Mouse (Mus musculus) stomach, embryonic 16.5 days (tissue): ENCODE results near the gene Aifm2. TPM values are rescaled to one million over a fixed set of nuclear protein-coding genes. Genes with fewer than 3 reads are reported as not detected.

ENCODE experiments used
- ATAC-seq: fragments of 200-750 bp; cut with Nextera tagmentation; 2 replicates; pipeline ENCODE4 v1.8.0; 2017; ENCODE audit warnings: moderate number of reproducible peaks, moderate TSS enrichment; ENCODE audit not compliant: insufficient read depth, low FRiP score
- H3K27ac ChIP-seq: fragments of 300-500 bp; sonication (generic); 2 replicates; pipeline ENCODE4 v1.5.1; 2014; ENCODE audit warnings: low read length
- H3K27me3 ChIP-seq: fragments of 300-500 bp; sonication (generic); 2 replicates; pipeline ENCODE4 v1.6.1; 2014; ENCODE audit warnings: low read length, control low read depth, mixed read lengths; ENCODE audit not compliant: control insufficient read depth, insufficient read depth
- H3K36me3 ChIP-seq: fragments of 300-500 bp; sonication (generic); 2 replicates; pipeline ENCODE4 v1.6.1; 2014; ENCODE audit warnings: low read length; ENCODE audit not compliant: control insufficient read depth, insufficient read depth
- H3K4me1 ChIP-seq: fragments of 300-500 bp; sonication (generic); 2 replicates; pipeline ENCODE4 v1.6.1; 2014; ENCODE audit warnings: low read length, control low read depth, mixed read lengths; ENCODE audit not compliant: control insufficient read depth, insufficient read depth
- H3K4me2 ChIP-seq: fragments of 300-500 bp; sonication (generic); 2 replicates; pipeline ENCODE4 v1.6.1; 2014; ENCODE audit warnings: low read depth, low read length, mixed read lengths
- H3K4me3 ChIP-seq: fragments of 300-500 bp; sonication (generic); replicated peaks from 2 replicates; pipeline ENCODE4 v1.5.1; 2014; ENCODE audit warnings: mild to moderate bottlenecking, low read length
- H3K9ac ChIP-seq: fragments of 300-500 bp; sonication (generic); 2 replicates; pipeline ENCODE4 v1.6.1; 2014; ENCODE audit warnings: low read length
- H3K9me3 ChIP-seq: fragments of 300-500 bp; sonication (generic); replicated peaks from 2 replicates; pipeline ENCODE4 v1.6.1; 2016; ENCODE audit warnings: low read length, control low read depth; ENCODE audit not compliant: control insufficient read depth
- WGBS: fragments of 180-500 bp; shearing (Covaris S2); extraction: QIAGEN DNeasy Blood & Tissue Kit; methylation state at CpG from one replicate; pipeline ENCODE4 v1.1.7; 2014; 5-methylcytosine and 5-hydroxymethylcytosine counted together
- polyA plus RNA-seq: library from polyadenylated mRNA; unstranded; fragments of >200 nt; fragmentation: Nextera tagmentation; extraction: Ambion mirVana; gene quantifications from 2 replicates; pipeline ENCODE4 v1.2.1, GENCODE M21; 2015

Aifm2 gene
- polyA plus RNA-seq, 1 experiment from 2014 or later: 16.0 TPM

DNA sequence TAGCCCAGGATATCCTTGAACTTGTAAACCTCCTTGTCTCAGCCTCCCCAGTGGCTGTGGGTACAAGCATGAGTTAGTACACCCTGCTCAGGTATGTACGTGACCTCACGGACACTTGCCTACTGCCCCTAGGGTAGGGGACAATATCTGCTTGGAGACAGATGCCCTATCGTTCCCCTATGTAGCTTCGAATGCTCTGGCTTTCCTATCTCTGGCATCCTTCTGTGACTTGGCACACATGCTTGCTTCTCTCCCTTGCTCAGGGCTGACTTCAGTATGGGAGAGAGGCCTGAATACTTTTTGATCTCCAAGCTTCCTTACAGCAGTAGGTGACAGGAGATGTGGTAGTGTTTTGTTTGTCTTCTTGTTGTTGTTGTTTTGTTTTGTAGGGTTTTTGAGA lies 917 bp upstream of the Aifm2 start:
- ATAC-seq: no peak
- WGBS: 86% methylated on average over 4 of the region's 4 CpGs

DNA sequence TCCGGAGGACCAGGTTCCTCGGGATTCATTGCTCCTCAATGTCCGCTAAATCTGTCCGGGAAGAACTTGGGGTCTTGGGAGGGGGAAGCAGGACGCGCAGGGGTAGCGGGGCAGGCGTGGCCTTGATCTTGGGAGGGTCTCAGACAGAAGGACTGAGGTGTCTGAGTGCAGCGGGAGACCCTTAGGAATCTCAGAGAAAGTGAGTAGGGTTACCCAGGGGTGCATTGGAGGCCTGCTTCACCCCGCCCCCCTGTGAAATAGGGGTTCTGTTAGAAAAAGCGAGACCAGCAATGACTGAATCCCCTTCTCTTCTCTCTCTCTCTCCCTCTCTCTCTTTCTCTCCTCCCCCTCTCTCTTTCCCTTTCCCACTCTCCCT lies 387 bp downstream of the Aifm2 start:
- no peaks in the 10 kb centered on the region for H3K27me3 ChIP-seq
- H3K27ac ChIP-seq: 0 out of 2 replicates have a peak overlapping the region, but pooled peaks have one; percentile 14
- peak overlapping the region; percentile 95 for H3K4me2 ChIP-seq
- peak overlapping the region; percentile 75 for H3K9ac ChIP-seq
- 3% methylated on average over 11 of the region's 11 CpGs for WGBS
- H3K36me3 ChIP-seq: no peaks in the 10 kb centered on the region
- peak; percentile 23; the same call in 1 of the 2 replicates for ATAC-seq
- H3K4me3 ChIP-seq: peak overlapping the region; percentile 69
- H3K4me1 ChIP-seq: peaks cover 11% of the 10 kb centered on the region
- no peaks in the 10 kb centered on the region for H3K9me3 ChIP-seq

More for the DNA sequence above, 917 bp upstream of the Aifm2 start:
- no peak overlapping the region for H3K9ac ChIP-seq
- H3K4me2 ChIP-seq: no peak overlapping the region
- no peaks in the 10 kb centered on the region for H3K36me3 ChIP-seq
- H3K4me1 ChIP-seq: peaks cover 11% of the 10 kb centered on the region
- no peaks in the 10 kb centered on the region for H3K9me3 ChIP-seq
- no peak overlapping the region for H3K27ac ChIP-seq
- no peaks in the 10 kb centered on the region for H3K27me3 ChIP-seq
- H3K4me3 ChIP-seq: no peak overlapping the region

DNA sequence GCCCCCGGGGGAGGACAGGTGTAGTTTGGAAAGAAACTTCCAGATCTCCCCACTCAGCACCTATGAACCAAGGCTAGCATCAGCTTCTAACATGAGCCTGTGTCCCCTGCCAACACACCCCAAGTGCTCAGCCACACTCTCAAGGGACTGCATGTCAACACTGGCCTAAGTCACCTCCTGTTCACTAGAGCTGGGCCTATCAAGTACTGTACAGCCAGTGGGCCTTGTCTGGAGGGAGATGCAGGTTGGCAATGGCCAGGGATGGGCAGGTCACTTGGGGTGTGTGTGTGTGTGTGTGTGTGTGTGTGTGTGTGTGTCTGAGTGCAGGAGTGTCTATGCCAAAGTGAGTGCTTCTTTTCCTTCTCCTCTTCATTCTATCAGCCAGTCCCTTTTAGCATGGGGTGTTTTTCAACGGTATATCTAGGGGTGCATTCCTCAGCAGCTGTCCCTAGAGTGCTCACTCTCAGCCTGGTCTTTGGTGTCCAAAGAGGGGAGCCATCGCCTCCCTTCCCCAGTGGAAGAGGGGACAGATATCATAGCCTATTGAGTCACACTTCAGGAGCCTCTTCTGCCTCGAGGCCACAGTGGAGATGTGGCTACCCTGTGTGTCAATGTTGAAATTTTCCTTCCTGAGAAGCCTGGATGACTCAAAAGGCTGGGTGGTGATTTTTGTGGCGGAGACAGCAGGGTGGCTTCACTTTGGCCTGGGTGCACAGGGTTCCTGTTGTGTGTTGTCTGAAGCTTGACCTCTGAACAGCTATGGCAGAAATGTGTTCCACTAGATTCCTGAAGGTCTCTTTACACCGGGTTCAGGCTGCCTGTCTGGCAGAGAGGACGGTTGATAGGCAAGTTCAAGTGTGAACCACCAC lies 1.2 kb downstream of the Aifm2 start:
- Histone ChIP-seq H3K4me1 (peaks cover 11% of the 10 kb centered on the region), H3K4me2 (peak overlapping the region; percentile 95), H3K27me3 (no peaks in the 10 kb centered on the region), H3K27ac (no peak overlapping the region), H3K36me3 (no peaks in the 10 kb centered on the region), H3K4me3 (peak overlapping the region; percentile 69; the same call in 1 of the 2 replicates), H3K9ac (peak overlapping the region; percentile 75), H3K9me3 (no peaks in the 10 kb centered on the region)
- 68% methylated on average over 7 of the region's 7 CpGs for WGBS
- no peak for ATAC-seq

DNA sequence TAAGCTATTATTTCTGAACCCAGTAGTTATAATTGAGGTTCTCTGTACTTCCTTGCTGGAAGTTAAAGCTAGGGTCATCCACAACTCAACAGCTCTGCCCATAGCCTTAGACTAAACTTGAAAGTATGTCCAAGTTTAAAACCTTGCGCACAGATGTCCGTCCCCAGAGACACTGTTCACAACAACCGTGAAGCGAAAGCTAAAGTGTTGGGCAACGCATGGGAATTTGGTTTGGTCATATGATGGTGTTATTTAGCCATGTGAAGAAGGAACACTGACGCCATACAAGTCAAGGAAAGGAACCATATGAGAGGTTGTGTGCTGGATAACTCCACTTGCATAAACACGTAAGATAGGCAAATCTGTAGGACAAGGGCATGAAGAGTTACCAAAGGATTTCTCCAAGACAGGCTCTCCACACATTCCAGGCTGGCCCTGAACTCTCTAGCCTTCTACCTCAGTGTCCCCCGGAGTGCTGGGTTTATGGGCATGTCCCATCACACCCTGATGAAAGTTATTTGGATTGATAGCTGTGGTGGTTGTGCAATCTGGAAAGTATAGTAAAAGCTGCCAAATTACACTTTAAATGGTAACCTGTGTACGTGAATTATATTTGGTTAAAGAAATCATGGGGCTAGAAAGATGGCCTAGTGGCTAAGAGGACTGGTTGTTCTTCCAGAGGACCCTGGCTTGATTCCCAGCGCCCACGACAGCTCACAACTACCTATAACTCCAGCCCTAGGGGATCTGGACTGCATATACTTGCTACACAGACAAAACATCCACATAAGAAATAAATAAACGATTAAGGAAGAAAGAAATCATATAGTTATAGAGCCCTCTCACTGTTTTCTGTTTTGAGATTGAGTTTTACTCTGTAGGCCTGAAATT lies 2.6 kb downstream of the Aifm2 start:
- Histone ChIP-seq H3K4me1 (peaks cover 11% of the 10 kb centered on the region), H3K4me2 (no peak overlapping the region), H3K27me3 (no peaks in the 10 kb centered on the region), H3K9ac (no peak overlapping the region), H3K4me3 (no peak overlapping the region), H3K36me3 (no peaks in the 10 kb centered on the region), H3K27ac (no peak overlapping the region), H3K9me3 (no peaks in the 10 kb centered on the region)
- no peak for ATAC-seq
- WGBS: 88% methylated on average over 12 of the region's 12 CpGs

DNA sequence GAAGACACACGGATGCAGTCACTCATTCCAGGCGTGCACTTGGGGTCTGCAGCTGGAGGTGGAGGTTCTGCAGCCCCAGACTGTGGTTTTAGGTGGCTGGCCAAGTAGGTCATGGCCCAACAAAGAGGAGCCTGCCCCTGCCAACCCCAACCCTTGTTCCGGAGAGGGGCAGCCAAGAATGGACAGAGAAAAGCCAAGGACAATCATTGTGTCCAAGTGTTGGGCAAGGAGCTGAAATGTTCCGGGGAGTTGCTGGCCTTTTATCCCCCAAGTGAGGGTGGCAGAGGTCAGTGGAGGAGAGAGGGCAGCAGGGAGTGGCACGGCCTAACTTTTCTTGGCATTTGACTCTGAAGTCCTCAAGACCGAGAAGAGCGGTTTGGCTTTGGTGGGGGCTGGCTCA lies 5.3 kb downstream of the Aifm2 start:
- Histone ChIP-seq H3K27ac (no peak overlapping the region), H3K4me2 (no peak overlapping the region), H3K36me3 (no peaks in the 10 kb centered on the region), H3K4me1 (peaks cover 7% of the 10 kb centered on the region), H3K4me3 (no peak overlapping the region), H3K27me3 (no peaks in the 10 kb centered on the region), H3K9me3 (no peaks in the 10 kb centered on the region), H3K9ac (no peak overlapping the region)
- no peak for ATAC-seq
- 81% methylated on average over 7 of the region's 7 CpGs for WGBS

DNA sequence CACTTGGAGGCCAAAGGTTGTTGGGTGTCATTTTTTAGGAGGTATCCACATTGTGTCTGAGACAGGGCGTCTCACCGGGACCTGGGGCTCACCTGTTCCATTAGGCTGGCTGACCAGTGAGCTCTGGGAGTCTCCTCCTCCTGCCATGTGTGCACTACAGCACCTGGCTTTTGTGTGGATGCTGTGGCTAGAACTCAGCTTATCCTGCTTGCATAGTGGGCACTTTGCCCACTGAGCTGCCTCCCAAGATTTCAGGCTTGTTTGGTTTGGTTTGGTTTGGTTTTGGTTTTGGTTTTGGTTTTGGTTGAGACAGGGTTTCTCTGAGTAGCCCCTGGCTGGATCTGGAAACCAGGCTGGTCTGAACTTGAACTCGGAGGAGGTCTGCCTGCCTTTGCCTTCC lies 7.2 kb downstream of the Aifm2 start:
- Histone ChIP-seq H3K4me1 (no peaks in the 10 kb centered on the region), H3K9ac (no peak overlapping the region), H3K36me3 (no peaks in the 10 kb centered on the region), H3K27ac (no peak overlapping the region), H3K9me3 (no peaks in the 10 kb centered on the region), H3K27me3 (no peaks in the 10 kb centered on the region), H3K4me2 (no peak overlapping the region), H3K4me3 (no peak overlapping the region)
- 75% methylated on average over 3 of the region's 3 CpGs for WGBS
- no peak for ATAC-seq

DNA sequence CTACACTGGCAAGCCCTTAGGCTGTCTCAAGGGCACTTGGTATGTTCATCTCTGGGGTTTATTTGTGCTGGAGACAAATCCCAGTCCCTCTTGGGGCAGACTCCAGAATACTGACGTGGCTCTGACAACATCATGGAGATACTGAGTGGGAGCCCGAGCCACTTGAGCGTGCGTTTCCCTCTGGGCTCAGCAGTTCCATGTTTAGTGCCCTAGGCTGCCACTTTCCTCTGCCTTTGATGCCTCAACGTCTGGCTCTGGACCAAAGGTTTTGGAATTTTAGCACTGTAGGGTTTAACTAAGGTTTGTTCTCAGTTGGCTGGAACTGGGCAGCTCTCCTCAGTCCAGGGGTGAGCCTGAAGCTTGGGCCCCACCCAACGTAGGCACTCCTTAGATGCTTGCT lies 8.2 kb downstream of the Aifm2 start:
- Histone ChIP-seq H3K36me3 (no peaks in the 10 kb centered on the region), H3K27ac (no peak overlapping the region), H3K27me3 (no peaks in the 10 kb centered on the region), H3K4me3 (no peak overlapping the region), H3K9ac (no peak overlapping the region), H3K4me2 (no peak overlapping the region), H3K9me3 (no peaks in the 10 kb centered on the region), H3K4me1 (no peaks in the 10 kb centered on the region)
- WGBS: 77% methylated on average over 6 of the region's 6 CpGs
- ATAC-seq: no peak

DNA sequence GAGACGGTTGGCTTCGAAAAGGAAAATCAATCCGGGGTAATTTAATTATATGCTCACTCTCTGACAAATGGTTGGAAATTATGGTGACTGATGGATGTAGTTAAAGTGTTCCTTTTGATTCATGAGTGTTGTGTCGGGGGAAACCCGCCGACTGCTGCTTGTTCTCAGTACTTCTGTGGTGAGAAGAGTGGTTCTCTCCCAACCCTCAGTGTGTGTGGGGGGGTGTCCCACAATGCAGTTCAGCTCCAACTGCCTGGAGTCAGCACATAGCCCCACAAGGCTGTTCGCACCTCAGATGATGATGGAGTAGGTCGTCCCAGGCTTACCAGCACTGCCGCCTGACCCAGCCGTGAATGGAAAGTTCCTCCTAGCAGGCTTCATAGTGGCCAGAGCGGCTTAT lies 14.1 kb downstream of the Aifm2 start:
- no peaks in the 10 kb centered on the region for H3K27me3 ChIP-seq
- H3K27ac ChIP-seq: no peak overlapping the region
- H3K9me3 ChIP-seq: no peaks in the 10 kb centered on the region
- no peak for ATAC-seq
- H3K4me3 ChIP-seq: no peak overlapping the region
- no peak overlapping the region for H3K4me2 ChIP-seq
- peaks cover 8% of the 10 kb centered on the region; the same call in 1 of the 2 replicates for H3K36me3 ChIP-seq
- WGBS: 54% methylated on average over 11 of the region's 11 CpGs
- no peaks in the 10 kb centered on the region for H3K4me1 ChIP-seq
- no peak overlapping the region for H3K9ac ChIP-seq

DNA sequence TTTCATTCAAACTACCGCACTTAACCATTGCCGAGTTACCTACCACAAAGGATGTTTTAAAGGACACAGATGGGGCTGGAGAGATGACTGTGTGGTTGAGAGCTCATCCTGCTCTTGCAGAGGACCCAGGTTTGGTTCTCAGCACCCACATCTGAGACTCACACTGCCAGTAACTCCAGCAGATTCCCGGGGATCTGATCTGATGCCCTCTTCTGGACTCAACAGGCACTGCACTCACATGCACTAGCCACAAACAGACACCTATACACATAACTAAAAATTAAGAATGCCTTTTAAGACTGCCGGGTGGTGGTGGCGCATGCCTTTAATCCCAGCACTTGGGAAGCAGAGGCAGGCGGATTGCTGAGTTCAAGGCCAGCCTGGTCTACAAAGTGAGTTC lies 15.1 kb downstream of the Aifm2 start:
- Histone ChIP-seq H3K27me3 (no peaks in the 10 kb centered on the region), H3K36me3 (peaks cover 8% of the 10 kb centered on the region; the same call in 1 of the 2 replicates), H3K4me2 (no peak overlapping the region), H3K9ac (no peak overlapping the region), H3K4me3 (no peak overlapping the region), H3K27ac (no peak overlapping the region), H3K4me1 (no peaks in the 10 kb centered on the region), H3K9me3 (no peaks in the 10 kb centered on the region)
- no peak for ATAC-seq
- WGBS: 93% methylated on average over 6 of the region's 6 CpGs
